8 mouse cellular contexts compared by ENCODE assay signal in the genomic region with DNA sequence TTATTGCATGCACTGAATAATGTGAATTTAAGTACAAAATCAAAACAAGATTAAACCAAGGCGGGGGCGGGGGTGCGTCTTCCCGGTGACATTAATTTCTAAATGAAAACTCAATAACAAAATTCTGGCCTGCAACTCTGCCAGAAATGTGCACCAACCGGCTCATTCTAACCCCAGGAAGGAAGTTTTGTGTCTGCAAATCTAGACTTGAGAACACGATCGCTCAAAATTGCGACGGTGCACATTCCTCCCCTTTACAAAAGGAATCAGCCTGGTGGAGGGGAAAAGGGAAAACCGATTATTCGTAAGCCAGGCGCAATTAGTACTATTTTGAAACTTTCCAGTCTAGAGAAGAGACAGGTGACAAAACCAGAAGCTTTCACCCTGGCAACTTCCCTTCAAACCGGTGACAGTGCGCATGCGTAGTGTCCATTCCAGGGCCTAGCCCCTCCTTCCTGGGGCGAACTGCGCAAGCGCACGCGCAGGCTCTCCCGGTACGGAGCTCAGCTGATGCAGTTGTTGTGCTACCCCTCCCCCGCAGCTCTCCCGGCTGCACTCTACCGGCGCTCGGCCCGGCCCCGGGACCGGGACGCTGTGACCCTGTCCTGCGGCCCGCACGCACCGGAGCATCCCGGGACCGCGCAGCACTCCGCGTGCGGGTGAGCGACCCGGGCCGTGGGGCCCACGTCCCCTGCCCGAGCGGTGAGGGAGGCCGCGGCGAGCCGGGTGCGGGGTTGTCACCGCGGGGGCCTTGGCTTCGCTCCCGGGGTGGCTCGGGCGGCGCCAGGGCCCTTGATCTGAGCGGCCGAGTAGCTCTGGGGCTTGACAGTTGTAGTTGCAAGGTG. TPM values are rescaled to one million over a fixed set of nuclear protein-coding genes. Genes with fewer than 3 reads are reported as not detected.
DNase-seq lines count a peak whose midpoint lies in the region; ATAC-seq lines count a peak whose summit lies in the region.

Tmem106b (plus strand) TSS at position 458 of the 845 bp plus-strand sequence.

- peak within 1 kb of the TSS; percentile 72 for H3K4me3 ChIP-seq in hindbrain, embryonic 16.5 days (ENCODE audit: low read length)
- peak within 1 kb of the TSS; percentile 78 for H3K4me3 ChIP-seq in macrophage (ENCODE audit: inconsistent target)

- H3K27ac ChIP-seq in hindbrain, embryonic 16.5 days (ENCODE audit: low read depth, low read length): peak within 1 kb of the TSS; percentile 88
- H3K27ac ChIP-seq in macrophage: peak within 1 kb of the TSS; percentile 48

- no peaks in the 10 kb centered on the region for H3K27me3 ChIP-seq in hindbrain, embryonic 16.5 days (replicated peaks; ENCODE audit: control insufficient read depth, insufficient read depth, low read length)

- peak within 1 kb of the TSS; percentile 95 for H3K9ac ChIP-seq in hindbrain, embryonic 16.5 days (ENCODE audit: low read depth, low read length)

- 0 out of 2 replicates have a peak, but pooled peaks cover 2% of the 10 kb centered on the region for H3K36me3 ChIP-seq in hindbrain, embryonic 16.5 days (ENCODE audit: control insufficient read depth, insufficient read depth, low read length)
- H3K36me3 ChIP-seq in macrophage (ENCODE audit: inconsistent target): peaks cover 10% of the 10 kb centered on the region; the same call in 1 of the 2 replicates

- H3K9me3 ChIP-seq in hindbrain, embryonic 16.5 days (ENCODE audit: control insufficient read depth, low read length): no peaks in the 10 kb centered on the region

- ATAC-seq in hindbrain, embryonic 16.5 days: peak; percentile 100

- H3K4me1 ChIP-seq in hindbrain, embryonic 16.5 days (ENCODE audit: control insufficient read depth, insufficient read depth, low read depth, low read length): peaks cover 7% of the 10 kb centered on the region

- DNase-seq in WW6 (ENCODE audit: low read depth, low spot score): peak; percentile 88
- peak; percentile 89 to 93 for DNase-seq in cerebellum, postnatal 4 days (ENCODE audit: low spot score in 2 of 2)
- peak; percentile 97 for DNase-seq in gastrocnemius, adult 18-20 months (ENCODE audit: low spot score)
- DNase-seq in left cerebral cortex, adult 18-20 months (ENCODE audit: low spot score in 2 of 2): peak; percentile 96
- peak; percentile 97 for DNase-seq in right cerebral cortex, adult 18-20 months
- DNase-seq in urinary bladder, postnatal 10 days (ENCODE audit: low spot score): peak; percentile 87

- peaks cover 13% of the 10 kb centered on the region for H3K79me2 ChIP-seq in macrophage (ENCODE audit: inconsistent target)

- WGBS in hindbrain, embryonic 16.5 days: 3% methylated on average over 52 of the region's 61 CpGs
- 1% methylated on average over 60 of the region's 61 CpGs for WGBS in macrophage (ENCODE audit: missing documents)

- H3K4me2 ChIP-seq in hindbrain, embryonic 16.5 days (ENCODE audit: low read length): peak within 1 kb of the TSS; percentile 75

RNA-seq across cellular contexts. Expression of gene Tmem106b, which starts in this region (rescaled TPM):
- total RNA-seq in gastrocnemius, adult 18-20 months (2021): 10 to 100 TPM; 60.3 to 60.6 TPM
- polyA plus RNA-seq in hindbrain, embryonic 16.5 days (2015; fragmentation: Nextera tagmentation; extraction: Ambion mirVana): 37.2 and 40.9 TPM in 2 replicates
- total RNA-seq in left cerebral cortex, adult 18-20 months (2021): 100 to 1,000 TPM; 155 TPM
- 10 to 100 TPM in 25 of 26 experiments, 1 to 10 TPM in 1; 6.7 to 69.4 (median 29.3) TPM for total RNA-seq in macrophage (2018; cell fraction: chromatin; rRNA removed)
- 10 to 100 TPM; 33.4 to 91.7 (median 46.5) TPM for total RNA-seq in macrophage (2018; cell fraction: cytosol; rRNA removed)
- 100 to 1,000 TPM in 1 of 26 experiments, 10 to 100 TPM in 25; 17.4 to 112 (median 31.1) TPM for total RNA-seq in macrophage (2018; cell fraction: nucleus; rRNA removed)
- 41.7 to 58.5 TPM (median 54.4 TPM) in 3 replicates for polyA plus RNA-seq in macrophage (2018)

Comparison
In these comparisons a context has a peak if more than half of its experiments do, and no peak if none do; other contexts are left out.
1. Peak in every context shown above with its lines: DNase-seq, ATAC-seq, H3K4me3 ChIP-seq and H3K27ac ChIP-seq.